Mouse (Mus musculus): ENCODE results near the gene Pip5k1b.

- TF ChIP-seq CTCF (conservative IDR thresholded peaks at IDR 0.05; ENCODE audit: low read length) (peak; percentile 83), POU5F1 (IDR thresholded peaks at IDR 0.05; ENCODE audit: borderline replicate concordance, low read length) (no peak)
Measured at GRCm38 (mm10) chr19:24352298-24352959, 203.2 kb downstream of the Pip5k1b start.

Data from E14TG2a.4 (cell line).